ENCODE assay signal across 1 mouse cellular context in the genomic region with DNA sequence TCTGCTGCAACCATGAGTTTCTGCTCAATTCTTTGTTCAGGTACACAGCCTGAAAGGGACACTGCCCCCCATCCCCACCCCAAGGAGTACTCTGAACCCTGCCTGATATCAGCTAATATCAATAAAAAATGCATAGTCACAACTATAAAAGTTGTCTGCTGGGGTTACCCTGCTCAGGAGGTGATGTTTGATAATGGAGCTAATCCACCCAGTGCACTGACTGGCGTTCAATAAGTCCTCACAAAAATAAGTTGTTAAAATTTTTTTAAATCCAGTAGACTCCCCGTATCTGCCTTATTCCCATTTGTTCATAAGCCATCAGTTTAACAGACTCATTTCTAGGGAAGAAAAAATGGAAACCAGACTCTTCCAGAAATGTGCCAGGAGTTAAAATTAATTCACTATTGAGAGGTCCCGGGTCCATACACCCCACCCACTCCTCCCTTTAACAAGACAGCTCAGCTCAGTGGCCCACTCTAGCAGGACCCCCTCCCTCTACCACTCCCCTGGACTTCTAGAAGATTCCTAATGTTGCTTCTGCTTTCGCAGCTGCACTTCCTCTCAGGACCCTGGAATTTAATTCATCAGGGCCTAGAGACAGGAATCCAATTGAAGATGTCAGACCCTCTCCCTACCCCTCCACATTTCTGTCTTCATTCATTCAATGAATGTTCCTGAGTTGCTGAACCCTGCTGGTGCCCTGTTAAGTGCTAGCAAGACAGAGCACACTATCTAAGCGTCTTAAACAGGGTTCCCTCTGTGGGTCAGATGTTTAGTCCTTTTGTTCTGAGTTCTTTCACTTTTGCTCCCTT.
A peak's percentile ranks its signal among the peaks of the same experiment; 100 is the strongest.
TF ChIP-seq lines count a peak whose summit lies in the region.

No protein-coding gene starts in this region.

TF ChIP-seq in CH12.LX, 34 proteins besides CTCF, POLR2A, EP300 and RAD21:
- TF ChIP-seq ETS1 (conservative IDR thresholded peaks at IDR 0.05; ENCODE audit: low read depth, low read length) (no peak), IRF4 (IDR thresholded peaks at IDR 0.05; ENCODE audit: low read depth, low read length) (peak; percentile 33; the same call in 1 of the 2 replicates)
